Mouse (Mus musculus): ENCODE measurements around the gene Zfp646. TPM values are rescaled to one million over a fixed set of nuclear protein-coding genes. Genes with fewer than 3 reads are reported as not detected.
A peak's percentile ranks its signal among the peaks of the same experiment; 100 is the strongest.
"Not testable (repeated sequence)": the region's sequence is repeated elsewhere in the genome, so short reads cannot be mapped to it uniquely, and the experiment has no call there.

Zfp646 gene
- 12.9 and 13.8 TPM in 2 replicates for polyA plus RNA-seq (2015; fragmentation: Nextera tagmentation; extraction: Ambion mirVana)

- peak; percentile 84 for DNase-seq (ENCODE audit: low spot score)
These were observed at the start of gene Zfp646 for GRCm38 (mm10) chr7:127876041-127876466. Gene Zfp646, plus strand, starts transcription at chr7:127876221.

- DNase-seq (ENCODE audit: low spot score) = no peak
These were observed 40.5 kb upstream of the Zfp646 start for GRCm38 (mm10) chr7:127835550-127835949.

- no peak for DNase-seq (ENCODE audit: low spot score)
These were observed 38.5 kb upstream of the Zfp646 start for GRCm38 (mm10) chr7:127837473-127837872.

GRCm38 (mm10) chr7:127837878-127838277, 38.1 kb upstream of the Zfp646 start:
- not testable (repeated sequence) for DNase-seq (ENCODE audit: low spot score)

GRCm38 (mm10) chr7:127840031-127840430, 36.0 kb upstream of the Zfp646 start:
- not testable (repeated sequence) for DNase-seq (ENCODE audit: low spot score)

- DNase-seq (ENCODE audit: low spot score) = peak; percentile 63
These were observed 35.1 kb upstream of the Zfp646 start for GRCm38 (mm10) chr7:127840886-127841285.

- peak; percentile 91 for DNase-seq (ENCODE audit: low spot score)
These were observed 34.6 kb upstream of the Zfp646 start for GRCm38 (mm10) chr7:127841340-127842000.

GRCm38 (mm10) chr7:127842001-127842718, 33.9 kb upstream of the Zfp646 start:
- DNase-seq (ENCODE audit: low spot score) = peak; percentile 79

- DNase-seq (ENCODE audit: low spot score) = no peak
These were observed 25.8 kb upstream of the Zfp646 start for GRCm38 (mm10) chr7:127849973-127850875.

GRCm38 (mm10) chr7:127850906-127851305, 25.1 kb upstream of the Zfp646 start:
- DNase-seq (ENCODE audit: low spot score) = no peak

GRCm38 (mm10) chr7:127858258-127858657, 17.8 kb upstream of the Zfp646 start:
- DNase-seq (ENCODE audit: low spot score) = no peak

GRCm38 (mm10) chr7:127866434-127866833, 9.6 kb upstream of the Zfp646 start:
- DNase-seq (ENCODE audit: low spot score) = no peak

- no peak for DNase-seq (ENCODE audit: low spot score)
These were observed 8.4 kb upstream of the Zfp646 start for GRCm38 (mm10) chr7:127867641-127868040.

- no peak for DNase-seq (ENCODE audit: low spot score)
These were observed 6.7 kb upstream of the Zfp646 start for GRCm38 (mm10) chr7:127869149-127869810.

- no peak for DNase-seq (ENCODE audit: low spot score)
These were observed 5.7 kb upstream of the Zfp646 start for GRCm38 (mm10) chr7:127870136-127870821.

- no peak for DNase-seq (ENCODE audit: low spot score)
These were observed 1.0 kb upstream of the Zfp646 start for GRCm38 (mm10) chr7:127874812-127875626.

- peak; percentile 90 for DNase-seq (ENCODE audit: low spot score)
These were observed 407 bp upstream of the Zfp646 start for GRCm38 (mm10) chr7:127875627-127876001.

GRCm38 (mm10) chr7:127876467-127877348, 687 bp downstream of the Zfp646 start, which contains the start of gene Zfp668:
Gene Zfp668, minus strand, starts transcription at chr7:127876828.
- DNase-seq (ENCODE audit: low spot score) = peak; percentile 91

Measured in thymus, postnatal 0 days (tissue).